Mouse (Mus musculus): ENCODE data around the gene Cdca5. TPM values are rescaled to one million over a fixed set of nuclear protein-coding genes. Genes with fewer than 3 reads are reported as not detected.
A peak's percentile ranks its signal among the peaks of the same experiment; 100 is the strongest.
"Not testable (repeated sequence)": the region's sequence is repeated elsewhere in the genome, so short reads cannot be mapped to it uniquely, and the experiment has no call there.

Gene Cdca5
- total RNA-seq, 2 experiments from 2014 or later = 0.38 to 0.44 TPM

GRCm38 (mm10) chr19:6127760-6128341 lies 43.1 kb downstream of the Cdca5 start, which contains the start of gene Snx15:
Gene Snx15, minus strand, starts transcription at chr19:6128304.
- intact Hi-C loops (cut with DNase I) = loop anchor here (5.0 kb wide), 1 partner anchor 109 kb away; the partner anchor contains the start of gene Ppp2r5b
- DNase-seq (ENCODE audit: low spot score in 2 of 2) = peak; percentile 93 to 97

- intact Hi-C loops (cut with DNase I); DNase-seq (ENCODE audit: low spot score in 2 of 2): not testable (repeated sequence)
These were observed 45.8 kb downstream of the Cdca5 start for GRCm38 (mm10) chr19:6130414-6131128.

- intact Hi-C loops (cut with DNase I) = no loop called here
- DNase-seq (ENCODE audit: low spot score in 2 of 2) = no peak
These were observed 47.5 kb downstream of the Cdca5 start for GRCm38 (mm10) chr19:6132171-6132827.

- DNase-seq (ENCODE audit: low spot score in 2 of 2); intact Hi-C loops (cut with DNase I): not testable (repeated sequence)
These were observed 48.4 kb downstream of the Cdca5 start for GRCm38 (mm10) chr19:6133197-6133596.

GRCm38 (mm10) chr19:6136397-6136796 lies 51.6 kb downstream of the Cdca5 start:
- DNase-seq (ENCODE audit: low spot score in 2 of 2) = no peak
- intact Hi-C loops (cut with DNase I) = no loop called here

GRCm38 (mm10) chr19:6139701-6140100 lies 54.9 kb downstream of the Cdca5 start:
- DNase-seq (ENCODE audit: low spot score in 2 of 2) = no peak
- intact Hi-C loops (cut with DNase I) = no loop called here

- no peak for DNase-seq (ENCODE audit: low spot score in 2 of 2)
- intact Hi-C loops (cut with DNase I) = no loop called here
These were observed 55.5 kb downstream of the Cdca5 start for GRCm38 (mm10) chr19:6140374-6140677.

GRCm38 (mm10) chr19:6140678-6141393 lies 56.1 kb downstream of the Cdca5 start, which contains the start of gene Batf2:
Gene Batf2, plus strand, starts transcription at chr19:6140983.
- intact Hi-C loops (cut with DNase I) = loop anchor here (1.0 kb wide), 1 partner anchor 94 kb away; the partner anchor contains the start of gene Ppp2r5b
- peak; percentile 93 to 94 for DNase-seq (ENCODE audit: low spot score in 2 of 2)

- peak; percentile 87 to 94 for DNase-seq (ENCODE audit: low spot score in 2 of 2)
- intact Hi-C loops (cut with DNase I) = loop anchor here (1.0 kb wide), 1 partner anchor 94 kb away; the partner anchor contains the start of gene Ppp2r5b
These were observed 56.6 kb downstream of the Cdca5 start, which contains the start of gene Arl2 for GRCm38 (mm10) chr19:6141394-6141749. Gene Arl2, minus strand, starts transcription at chr19:6141548.

Small RNAs within 50 kb of the gene (microRNA-seq; reads per million reads assigned to microRNA genes)
- gene Mir6988 = 2.6 to 4.0 reads per million in 2 experiments

Other genes starting within 250 kb of the Cdca5 start
- 10 to 100 TPM; 11.1 to 12.1 TPM for gene Frmd8, start 209.7 kb upstream of the Cdca5 start, total RNA-seq (2021)
- gene Slc25a45, start 207.2 kb upstream of the Cdca5 start, total RNA-seq (2021) = 1 to 10 TPM; 2.8 to 3.0 TPM
- 1 to 10 TPM; 5.6 to 5.9 TPM for gene Tigd3, start 190.8 kb upstream of the Cdca5 start, total RNA-seq (2021)
- 10 to 100 TPM; 87.6 to 90.4 TPM for gene Dpf2, start 172.0 kb upstream of the Cdca5 start, total RNA-seq (2021)
- 1 to 10 TPM; 7.1 to 8.0 TPM for gene Cdc42ep2, start 160.2 kb upstream of the Cdca5 start, total RNA-seq (2021)
- 1 to 10 TPM; 6.2 to 6.6 TPM for gene Pola2, start 120.8 kb upstream of the Cdca5 start, total RNA-seq (2021)
- not detected for gene Slc22a20, start 98.8 kb upstream of the Cdca5 start, total RNA-seq (2021)
- gene Capn1, start 69.1 kb upstream of the Cdca5 start, total RNA-seq (2021) = 10 to 100 TPM; 14.5 to 17.4 TPM
- gene Syvn1, start 38.4 kb upstream of the Cdca5 start, total RNA-seq (2021) = 10 to 100 TPM; 41.2 to 44.4 TPM
- gene Mrpl49, start 27.2 kb upstream of the Cdca5 start, total RNA-seq (2021) = 10 to 100 TPM; 49.8 to 54.3 TPM
- 100 to 1,000 TPM; 597 to 658 TPM for gene Fau, start 27.1 kb upstream of the Cdca5 start, total RNA-seq (2021)
- 10 to 100 TPM; 39.4 to 41.7 TPM for gene Znhit2, start 23.8 kb upstream of the Cdca5 start, total RNA-seq (2021)
- 10 to 100 TPM; 41.3 to 46.1 TPM for gene Tm7sf2, start 16.6 kb upstream of the Cdca5 start, total RNA-seq (2021)
- gene Vps51, start 7.8 kb upstream of the Cdca5 start, total RNA-seq (2021) = 10 to 100 TPM; 73.9 to 87.1 TPM
- not detected for gene Tmem262, start 5.0 kb upstream of the Cdca5 start, total RNA-seq (2021)
- gene Gm28374, start 2.7 kb upstream of the Cdca5 start, total RNA-seq (2021) = 1 to 10 TPM in 1 of 2 experiments, under 1 TPM in 1; 0.59 to 1.3 TPM
- gene Zfpl1, start within 50 bp of the Cdca5 start, total RNA-seq (2021) = 10 to 100 TPM; 32.8 to 35.0 TPM
- not detected for gene AC131692.1, start 9.4 kb downstream of the Cdca5 start, total RNA-seq (2021)
- not detected for gene Naaladl1, start 20.8 kb downstream of the Cdca5 start, total RNA-seq (2021)
- gene Sac3d1, start 33.7 kb downstream of the Cdca5 start, total RNA-seq (2021) = 10 to 100 TPM; 23.7 to 24.7 TPM
- gene Snx15, start 43.3 kb downstream of the Cdca5 start, total RNA-seq (2021) = 10 to 100 TPM; 39.2 to 42.9 TPM
- under 1 TPM in 1 of 2 experiments, not detected in 1; 0.33 TPM for gene Batf2, start 56.0 kb downstream of the Cdca5 start, total RNA-seq (2021)
- gene Arl2, start 56.6 kb downstream of the Cdca5 start, total RNA-seq (2021) = 10 to 100 TPM; 61.2 to 69.7 TPM
- gene Majin, start 99.4 kb downstream of the Cdca5 start, total RNA-seq (2021) = under 1 TPM; 0.27 to 0.40 TPM
- not detected for gene Gpha2, start 141.4 kb downstream of the Cdca5 start, total RNA-seq (2021)
- gene Ppp2r5b, start 150.9 kb downstream of the Cdca5 start, total RNA-seq (2021) = 100 to 1,000 TPM; 187 to 194 TPM
- gene Atg2a, start 156.7 kb downstream of the Cdca5 start, total RNA-seq (2021) = 10 to 100 TPM; 37.8 to 38.5 TPM
- gene Ehd1, start 191.7 kb downstream of the Cdca5 start, total RNA-seq (2021) = 10 to 100 TPM; 44.2 to 51.7 TPM
- 1 to 10 TPM; 2.7 to 3.1 TPM for gene Cdc42bpg, start 221.5 kb downstream of the Cdca5 start, total RNA-seq (2021)
- gene Men1, start 250.0 kb downstream of the Cdca5 start, total RNA-seq (2021) = 10 to 100 TPM; 64.9 to 70.7 TPM

Data from left cerebral cortex, postnatal 14 days (tissue).